Mouse (Mus musculus): ENCODE data around the gene Slc9c1. TPM values are rescaled to one million over a fixed set of nuclear protein-coding genes. Genes with fewer than 3 reads are reported as not detected.

Gene Slc9c1
- total RNA-seq, 2 experiments from 2014 or later: not detected

DNA sequence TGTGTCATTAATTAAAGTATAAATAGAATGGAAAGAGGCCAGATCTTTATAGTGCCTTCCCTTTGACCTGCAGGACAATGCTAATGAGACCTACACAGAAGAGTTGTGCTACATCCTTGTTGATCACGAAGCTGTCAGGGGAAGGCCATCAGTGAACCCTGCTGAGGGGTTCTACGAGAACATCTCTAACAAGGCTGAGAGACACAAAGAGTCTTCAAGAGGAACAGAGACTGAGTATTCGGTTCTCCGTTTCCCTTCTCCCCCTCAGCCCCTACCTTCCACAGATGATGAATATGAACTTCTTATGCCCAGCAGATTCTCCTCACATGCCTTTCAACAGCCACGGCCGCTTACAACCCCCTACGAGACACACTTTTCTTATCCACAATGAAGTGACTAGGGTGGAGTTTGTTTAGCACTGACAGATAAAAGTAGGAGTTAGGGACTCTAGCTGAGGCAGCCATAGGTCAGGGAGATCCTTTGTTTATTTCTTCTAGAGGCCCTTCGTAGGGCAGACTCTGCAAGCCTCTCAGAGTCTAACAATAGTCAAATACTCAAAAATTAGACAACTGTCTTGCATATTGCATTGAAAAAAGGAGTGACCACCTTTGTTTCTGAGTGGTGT lies 84.8 kb downstream of the Slc9c1 start:
- DNase-seq: no peak
- intact Hi-C loops (cut with DNase I; ENCODE audit: low total_unique reads): no loop called here

DNA sequence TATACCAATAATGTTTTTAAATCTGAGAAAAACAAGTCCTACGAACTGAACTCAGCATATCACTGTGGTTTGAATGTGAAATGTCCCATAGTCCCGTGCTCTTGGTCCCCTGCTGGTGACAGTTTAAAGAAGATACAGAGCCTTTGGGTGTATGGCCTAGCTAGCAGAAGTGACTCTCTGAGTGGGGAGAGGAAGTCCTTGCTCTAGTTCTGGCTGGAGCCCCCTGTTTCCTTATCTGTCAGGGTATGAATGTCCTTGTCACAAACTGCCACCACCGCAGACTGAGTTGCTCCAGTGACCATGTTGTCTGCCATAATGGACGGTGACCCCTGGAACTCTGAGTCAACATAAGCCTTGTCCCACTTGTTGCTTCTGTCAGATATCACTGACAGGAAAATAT lies 88.1 kb downstream of the Slc9c1 start:
- intact Hi-C loops (cut with DNase I; ENCODE audit: low total_unique reads): no loop called here
- DNase-seq: no peak

DNA sequence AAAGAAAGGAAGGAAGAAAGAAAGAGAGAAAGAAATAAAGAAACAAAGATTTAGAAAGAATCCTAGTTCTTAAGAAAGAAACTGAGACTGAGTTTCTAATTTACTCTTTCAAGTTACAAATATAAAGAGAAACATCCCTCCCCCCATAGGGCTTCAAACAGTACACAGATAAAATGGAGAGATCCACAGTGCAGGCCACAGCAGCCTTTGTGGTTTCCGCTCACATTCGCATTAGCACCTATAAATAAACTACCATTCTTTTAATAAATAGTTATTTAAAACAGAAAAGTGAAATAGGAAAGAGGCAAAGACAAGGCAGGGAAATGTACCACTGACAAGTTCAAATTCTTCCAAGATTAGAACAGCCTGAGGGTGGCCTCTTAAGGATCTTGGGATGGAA lies 89.7 kb downstream of the Slc9c1 start:
- intact Hi-C loops (cut with DNase I; ENCODE audit: low total_unique reads): no loop called here
- DNase-seq: no peak

DNA sequence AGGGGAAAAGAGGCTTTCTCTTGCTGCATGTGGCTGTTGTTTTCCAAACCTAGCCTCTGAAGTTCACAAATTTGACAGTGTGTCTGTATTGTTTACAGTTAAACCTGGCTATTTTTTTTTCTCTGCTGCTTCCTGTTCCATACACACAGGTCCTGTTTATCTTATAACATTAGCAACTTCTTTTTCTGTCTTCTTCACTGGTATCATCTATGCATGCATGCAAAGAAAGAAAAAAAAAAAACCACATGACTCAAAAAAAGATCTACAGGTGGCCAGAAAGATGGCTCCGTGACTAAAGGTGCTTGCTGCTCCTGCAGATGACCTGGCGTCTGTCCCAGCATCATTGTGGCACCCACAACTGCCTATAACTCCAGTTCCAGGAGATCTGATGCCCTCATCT lies 90.2 kb downstream of the Slc9c1 start:
- intact Hi-C loops (cut with DNase I; ENCODE audit: low total_unique reads): no loop called here

DNA sequence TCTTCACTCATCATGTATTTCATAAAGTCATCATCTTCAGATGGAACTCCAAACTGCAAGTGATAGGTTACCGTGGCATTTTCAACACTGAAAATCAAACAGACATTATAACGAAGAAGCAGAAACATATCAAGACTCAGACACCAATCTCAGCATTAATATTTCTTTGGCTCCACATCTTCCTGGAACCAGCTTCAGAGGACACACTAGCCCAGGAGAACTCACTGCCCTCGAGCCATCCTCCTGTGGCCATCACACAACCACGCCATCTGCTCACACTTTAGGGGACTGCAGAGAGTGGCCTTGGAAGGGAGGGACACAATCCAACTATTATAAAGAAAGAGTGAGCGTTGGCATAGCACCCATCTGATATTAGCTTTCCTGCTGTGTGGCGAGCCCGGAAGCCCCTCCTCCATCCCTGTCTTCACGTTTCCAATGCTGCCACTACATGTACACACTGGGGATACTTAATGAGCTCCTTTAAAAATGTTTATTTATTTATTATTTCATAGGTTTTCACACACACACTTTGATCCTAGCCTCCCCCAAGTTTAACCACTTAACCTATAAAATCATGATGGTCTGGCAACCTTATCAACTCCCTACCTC lies 94.5 kb downstream of the Slc9c1 start:
- no peak for DNase-seq
- intact Hi-C loops (cut with DNase I; ENCODE audit: low total_unique reads): loop anchor here (5.0 kb wide), 1 partner anchor 432 kb away; no protein-coding TSS in a partner anchor

More for the DNA sequence above, 90.2 kb downstream of the Slc9c1 start:
- no peak for DNase-seq

DNA sequence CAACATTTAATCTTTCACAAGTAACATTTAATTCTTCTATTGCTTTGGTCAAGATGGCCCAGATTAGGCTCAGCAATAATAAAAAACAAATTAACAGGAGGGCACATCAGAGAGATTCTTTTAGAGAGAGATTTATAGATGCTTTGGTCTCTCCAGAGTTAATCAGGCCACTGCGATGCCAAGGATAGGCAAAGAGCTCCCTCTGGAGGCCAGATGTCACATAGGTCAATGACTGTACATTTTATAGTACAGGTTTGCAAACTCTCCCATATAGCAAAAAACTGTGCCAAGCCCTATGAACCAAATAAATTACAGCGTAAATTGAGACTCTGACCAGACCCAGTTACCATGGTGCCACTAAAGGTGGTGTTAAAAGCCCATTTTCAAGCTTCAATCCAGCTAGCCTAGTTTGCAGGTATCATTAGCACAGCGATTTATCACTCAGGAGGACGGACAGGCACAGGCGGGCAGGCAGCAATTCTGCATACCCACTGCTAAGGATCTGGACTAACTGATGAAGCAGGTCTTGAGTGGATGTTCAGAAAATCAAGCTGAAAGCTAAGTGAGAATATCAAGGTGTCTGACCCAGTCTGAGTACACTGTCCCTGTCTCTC lies 95.3 kb downstream of the Slc9c1 start:
- DNase-seq: peak; percentile 62
- intact Hi-C loops (cut with DNase I; ENCODE audit: low total_unique reads): loop anchor here (5.0 kb wide), 1 partner anchor 433 kb away; no protein-coding TSS in a partner anchor

DNA sequence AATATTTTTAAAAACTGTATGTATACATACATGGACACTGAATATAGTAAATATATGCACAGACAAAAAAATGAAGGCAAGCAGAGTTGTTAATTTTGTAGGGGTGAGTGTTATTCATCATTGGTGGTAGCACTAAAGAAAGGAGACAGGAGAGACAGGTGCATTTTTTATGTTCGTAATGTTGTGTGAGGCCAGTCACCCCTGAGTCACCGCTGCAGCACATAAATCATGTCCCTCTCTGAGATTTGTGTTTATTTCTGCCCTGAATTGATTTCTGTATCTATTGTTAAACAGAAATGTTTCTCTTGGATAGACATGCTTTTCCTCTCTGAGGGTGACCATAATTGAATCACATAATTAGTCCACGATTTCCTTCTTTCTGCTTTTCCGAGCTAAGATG lies 97.3 kb downstream of the Slc9c1 start:
- intact Hi-C loops (cut with DNase I; ENCODE audit: low total_unique reads): loop anchor here (5.0 kb wide), 1 partner anchor 435 kb away; no protein-coding TSS in a partner anchor
- DNase-seq: no peak

DNA sequence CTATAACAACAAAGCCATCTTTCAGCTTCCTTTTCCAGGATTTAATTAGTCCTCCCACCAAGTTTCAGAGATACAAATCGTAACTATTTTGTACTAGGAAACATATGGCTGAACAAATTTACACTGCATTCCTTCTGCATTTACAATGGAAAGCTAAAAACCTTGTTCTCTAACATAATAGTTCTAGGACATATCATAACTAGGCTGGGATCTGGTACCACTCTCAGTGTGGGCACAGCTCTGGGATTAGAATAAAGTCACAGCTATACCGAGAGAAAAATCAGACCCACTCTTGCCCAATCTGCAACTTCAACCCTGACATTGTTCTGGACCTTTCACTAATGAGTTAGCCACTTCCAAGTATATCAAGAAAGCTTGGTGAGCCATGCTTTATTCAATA lies 100.7 kb downstream of the Slc9c1 start:
- intact Hi-C loops (cut with DNase I; ENCODE audit: low total_unique reads): no loop called here
- DNase-seq: no peak

DNA sequence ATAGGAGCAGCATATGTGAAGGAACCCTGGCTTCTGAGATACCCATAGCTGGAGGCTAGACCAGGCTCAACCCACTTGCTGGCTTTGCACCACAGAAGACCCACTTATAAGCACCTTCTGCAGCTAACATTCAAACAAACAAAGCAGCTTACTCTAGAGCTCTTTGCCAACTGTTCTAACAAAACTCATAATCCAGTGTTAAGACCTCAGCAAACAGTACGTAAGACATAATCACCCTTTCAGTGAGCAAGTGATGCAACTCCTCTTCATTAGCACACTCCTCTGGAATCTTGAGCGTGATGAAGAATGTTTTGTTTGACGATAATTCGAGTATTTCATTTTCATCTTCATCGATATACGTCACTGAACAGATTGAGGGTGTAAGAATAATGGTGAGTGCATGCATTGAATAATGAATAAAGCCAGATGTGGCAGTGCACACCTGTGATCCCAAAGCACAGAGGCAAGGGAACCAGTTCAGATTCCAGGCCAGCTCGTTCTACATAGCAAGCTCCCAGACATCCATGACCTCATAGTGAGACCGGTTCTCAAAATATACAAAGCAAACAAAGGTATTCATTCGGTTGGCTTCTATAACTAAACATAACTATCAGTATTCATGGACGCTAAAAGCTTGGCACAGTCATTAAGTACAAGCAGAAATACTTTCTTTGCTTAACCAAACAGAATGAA lies 105.1 kb downstream of the Slc9c1 start:
- intact Hi-C loops (cut with DNase I; ENCODE audit: low total_unique reads): no loop called here
- DNase-seq: no peak

DNA sequence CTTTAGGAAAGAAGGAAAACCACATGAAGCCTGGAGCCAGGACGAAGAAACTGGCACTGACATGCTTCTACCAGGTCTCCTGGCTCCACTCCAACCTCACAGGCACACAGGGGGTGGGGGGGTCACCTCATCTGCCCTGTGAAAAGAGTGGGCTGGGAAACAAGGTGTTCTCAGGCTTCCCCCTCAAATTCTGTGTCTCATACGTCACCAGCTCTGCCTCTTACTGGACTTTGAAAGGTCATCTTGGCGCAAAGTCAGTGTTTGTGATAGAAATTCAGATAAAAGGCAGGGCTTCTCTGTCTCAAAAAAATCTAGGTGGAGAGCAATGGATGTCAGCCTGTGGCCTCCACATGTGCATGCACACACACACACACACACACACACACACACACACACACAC lies 106.2 kb downstream of the Slc9c1 start:
- no peak for DNase-seq
- intact Hi-C loops (cut with DNase I; ENCODE audit: low total_unique reads): no loop called here

DNA sequence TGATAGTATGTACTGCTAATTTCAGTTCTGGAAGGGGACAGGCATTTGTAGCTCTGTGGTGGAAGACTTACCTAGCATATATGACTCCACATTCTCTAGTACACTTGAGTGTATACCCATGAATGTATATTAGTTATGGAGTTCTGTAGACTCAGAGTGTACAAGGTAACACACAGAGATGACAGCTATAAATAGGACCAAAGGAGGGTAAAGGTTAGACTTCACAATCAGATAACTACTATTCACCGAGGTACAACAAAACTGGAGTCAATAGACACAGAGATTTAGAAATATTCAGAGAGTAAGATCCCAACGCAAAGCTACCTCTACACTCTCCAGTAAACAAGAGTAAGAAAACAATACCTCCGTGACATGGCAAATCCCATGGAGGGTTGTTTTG lies 108.8 kb downstream of the Slc9c1 start:
- intact Hi-C loops (cut with DNase I; ENCODE audit: low total_unique reads): no loop called here
- no peak for DNase-seq

DNA sequence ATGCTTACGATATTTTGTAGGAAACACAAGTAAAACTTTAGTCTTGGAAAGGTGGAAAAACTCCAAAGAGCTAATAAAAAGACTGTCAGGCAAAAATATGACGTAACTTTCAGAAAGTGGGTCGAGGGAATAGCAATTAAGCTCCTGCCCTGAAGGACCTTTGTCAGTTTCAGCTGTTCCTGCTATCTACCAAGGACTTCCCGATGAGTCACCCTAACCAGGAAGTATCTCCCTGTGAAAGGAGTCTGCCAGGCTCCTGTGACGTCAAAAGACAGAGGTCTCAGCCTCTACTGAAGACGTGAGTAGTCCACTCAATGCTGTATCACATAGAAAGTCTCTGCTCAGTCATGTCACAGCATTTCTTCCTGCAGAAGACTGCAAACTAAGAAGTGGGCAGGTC lies 109.3 kb downstream of the Slc9c1 start:
- intact Hi-C loops (cut with DNase I; ENCODE audit: low total_unique reads): no loop called here

DNA sequence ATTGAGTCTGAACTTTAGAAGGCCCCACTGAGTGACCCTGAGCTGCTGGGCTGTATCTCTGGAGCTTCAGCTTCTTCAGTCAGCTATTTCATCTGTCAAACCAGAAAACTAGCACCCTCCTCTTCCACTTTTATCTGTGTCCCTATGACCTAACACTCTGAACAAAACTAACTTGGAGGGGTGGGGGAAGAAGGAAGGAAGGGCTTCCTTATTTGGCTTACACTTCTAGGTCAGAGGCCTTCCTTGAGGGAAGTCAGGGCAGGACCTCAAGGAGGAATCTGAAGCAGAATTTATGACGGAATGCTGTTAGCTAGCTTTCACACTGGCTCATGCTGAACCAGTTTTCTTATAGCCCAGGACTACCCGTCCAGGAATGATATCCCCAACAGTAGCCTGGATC lies 116.4 kb downstream of the Slc9c1 start:
- no peak for DNase-seq
- intact Hi-C loops (cut with DNase I; ENCODE audit: low total_unique reads): no loop called here

More for the DNA sequence above, 109.3 kb downstream of the Slc9c1 start:
- DNase-seq: peak; percentile 10

DNA sequence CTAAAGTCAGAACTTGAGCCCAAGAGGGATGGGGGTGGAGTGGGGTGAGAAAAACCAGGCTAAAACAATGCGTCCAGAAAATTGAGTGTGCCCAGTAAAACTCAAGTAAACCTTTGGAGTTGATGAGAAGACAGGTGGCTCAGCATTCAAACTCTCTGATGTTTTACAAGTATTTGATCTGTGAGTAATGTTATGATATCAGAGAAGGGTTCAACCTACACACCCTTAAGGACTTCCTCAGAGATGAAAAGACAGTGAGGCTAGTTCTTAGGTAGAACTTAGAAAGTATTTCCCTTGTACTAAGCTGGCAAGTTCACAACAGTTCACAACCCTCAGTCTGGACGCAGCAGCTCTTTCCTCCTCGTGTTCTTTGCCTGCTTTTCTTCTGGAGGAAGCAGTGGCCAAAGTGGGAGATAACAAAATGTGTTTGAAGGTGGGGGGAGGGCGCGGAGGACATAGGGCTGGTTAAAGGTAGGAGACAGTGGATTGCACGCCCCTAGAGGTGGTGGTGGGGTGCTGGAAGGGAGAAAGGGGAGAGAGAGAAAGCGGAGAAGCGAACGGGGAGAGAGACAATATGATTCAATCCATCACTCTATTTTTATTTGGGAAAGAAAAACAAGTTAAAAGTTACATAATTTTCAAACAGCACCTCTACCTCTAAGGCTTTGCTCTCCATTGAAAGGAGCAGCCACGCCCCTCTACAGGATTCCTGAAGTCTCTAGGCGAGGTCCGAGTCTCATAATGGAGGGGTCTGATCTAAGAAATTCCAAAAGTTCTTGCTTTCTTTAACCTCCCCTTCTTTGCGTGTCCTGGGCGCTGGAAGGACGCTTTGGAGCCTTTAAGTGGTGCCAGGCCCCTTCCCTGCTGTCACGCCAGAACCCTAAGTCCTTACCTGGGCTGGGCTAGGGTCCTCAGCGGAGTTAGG lies 118.2 kb downstream of the Slc9c1 start:
- no peak for DNase-seq
- intact Hi-C loops (cut with DNase I; ENCODE audit: low total_unique reads): no loop called here

DNA sequence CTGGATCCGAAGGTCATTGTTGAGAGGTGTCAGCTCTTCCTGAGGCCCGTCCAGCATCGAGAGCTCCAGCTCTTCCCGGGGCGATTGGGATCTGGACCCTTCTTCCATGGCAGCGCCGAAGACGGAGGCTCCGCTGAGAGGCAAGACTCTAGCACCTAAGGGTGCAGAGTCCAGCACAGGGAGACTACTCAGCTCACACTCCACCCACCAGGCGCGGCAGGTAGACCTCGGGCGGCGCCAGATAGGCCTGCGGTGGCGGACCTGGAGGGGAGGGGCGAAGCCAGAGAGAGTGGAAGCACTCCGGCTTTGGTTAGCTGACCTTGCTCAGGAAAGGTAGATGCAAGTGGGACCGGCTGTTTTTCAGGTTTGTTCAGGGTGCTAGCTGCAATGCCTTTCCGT lies 118.8 kb downstream of the Slc9c1 start, which contains the start of gene BC016579:
Gene BC016579 (minus strand): TSS at position 135 of the 399 bp plus-strand sequence.
- intact Hi-C loops (cut with DNase I; ENCODE audit: low total_unique reads): no loop called here
- no peak for DNase-seq

DNA sequence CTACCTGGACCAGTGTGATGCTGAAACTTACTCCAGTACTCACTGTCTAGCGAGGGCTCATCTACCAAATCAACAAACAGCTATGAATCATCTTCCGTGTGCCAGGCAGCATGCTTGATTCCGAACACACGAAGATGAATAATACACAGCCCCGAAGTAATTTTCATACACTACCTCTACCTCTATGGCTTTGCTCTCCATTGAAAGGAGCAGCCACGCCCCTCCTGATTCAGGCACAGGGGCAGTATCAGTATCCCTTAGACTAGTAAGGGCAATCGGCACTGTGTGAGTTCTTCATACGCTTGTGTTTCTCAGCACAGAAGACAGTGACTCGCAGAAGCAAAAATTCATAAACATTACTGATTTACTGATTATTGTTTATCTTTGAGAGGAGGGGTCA lies 119.4 kb downstream of the Slc9c1 start:
- intact Hi-C loops (cut with DNase I; ENCODE audit: low total_unique reads): no loop called here
- no peak for DNase-seq

All from gastrocnemius, postnatal 14 days (tissue).